Mouse (Mus musculus) lung, embryonic 15.5 days (tissue): ENCODE measurements at regions not wholly inside any gene's neighbourhood (a gene's known extent, or its start where the extent isn't known, plus 50 kb on each side); places are given as distances from the start of the nearest gene placed in this dataset.

ENCODE experiments used
- ATAC-seq: fragments of 200-750 bp; cut with Nextera tagmentation; 2 replicates; pipeline ENCODE4 v1.8.0; 2017; ENCODE audit warnings: moderate number of reproducible peaks, borderline replicate concordance; ENCODE audit not compliant: low FRiP score, low TSS enrichment; ENCODE audit errors: extremely low read depth
- H3K27ac ChIP-seq: fragments of 300-500 bp; sonication (generic); 2 replicates; pipeline ENCODE4 v1.5.1; 2015; ENCODE audit warnings: moderate library complexity, mild to moderate bottlenecking, inconsistent platforms
- H3K27me3 ChIP-seq: fragments of 300-500 bp; sonication (generic); 2 replicates; pipeline ENCODE4 v1.6.1; 2015; ENCODE audit warnings: inconsistent platforms
- H3K36me3 ChIP-seq: fragments of 300-500 bp; sonication (generic); 2 replicates; pipeline ENCODE4 v1.6.1; 2015; ENCODE audit warnings: inconsistent platforms
- H3K4me1 ChIP-seq: fragments of 300-500 bp; sonication (generic); 2 replicates; pipeline ENCODE4 v1.6.1; 2015; ENCODE audit warnings: inconsistent platforms
- H3K4me2 ChIP-seq: fragments of 300-500 bp; sonication (generic); 2 replicates; pipeline ENCODE4 v1.6.1; 2015; ENCODE audit warnings: inconsistent platforms, mild to moderate bottlenecking, moderate library complexity
- H3K4me3 ChIP-seq: fragments of 300-500 bp; sonication (generic); 2 replicates; pipeline ENCODE4 v1.5.1; 2015; ENCODE audit warnings: mild to moderate bottlenecking, inconsistent platforms
- H3K9ac ChIP-seq: fragments of 300-500 bp; sonication (generic); 2 replicates; pipeline ENCODE4 v1.6.1; 2015; ENCODE audit warnings: inconsistent platforms
- H3K9me3 ChIP-seq: fragments of 300-500 bp; sonication (generic); 2 replicates; pipeline ENCODE4 v1.6.1; 2016; ENCODE audit warnings: inconsistent platforms
- WGBS: fragments of 180-500 bp; shearing (Covaris S2); methylation state at CpG from one replicate; pipeline ENCODE4 v1.1.7; 2015; 5-methylcytosine and 5-hydroxymethylcytosine counted together

DNA sequence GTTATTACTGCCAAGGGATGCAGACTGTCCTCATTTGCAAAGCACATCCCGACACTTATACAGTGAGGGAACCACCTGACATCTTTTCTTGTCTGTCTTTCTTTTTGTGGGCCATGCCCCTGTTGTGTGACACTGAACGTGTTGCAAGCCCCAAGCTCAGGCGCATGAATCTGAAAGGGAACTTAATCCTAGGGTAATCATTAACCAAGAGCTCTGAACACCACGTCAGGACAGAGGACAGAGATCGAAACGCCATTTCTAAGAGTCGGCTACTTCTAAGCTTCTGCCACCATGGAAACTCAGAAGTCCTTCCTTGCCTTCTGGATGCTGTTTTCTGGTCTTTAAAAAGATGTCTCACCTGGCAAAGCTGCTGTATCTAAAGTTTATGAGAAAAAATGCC, 170.3 kb upstream of the Klf14 start:
- no peak overlapping the region for H3K4me3 ChIP-seq
- H3K27me3 ChIP-seq: no peaks in the 10 kb centered on the region
- no peak overlapping the region for H3K4me2 ChIP-seq
- H3K27ac ChIP-seq: no peak overlapping the region
- H3K36me3 ChIP-seq: no peaks in the 10 kb centered on the region
- no peak for ATAC-seq
- no peak overlapping the region for H3K9ac ChIP-seq
- no peaks in the 10 kb centered on the region for H3K9me3 ChIP-seq
- 60% methylated on average over 7 of the region's 7 CpGs for WGBS
- 0 out of 2 replicates have a peak, but pooled peaks cover 7% of the 10 kb centered on the region for H3K4me1 ChIP-seq

DNA sequence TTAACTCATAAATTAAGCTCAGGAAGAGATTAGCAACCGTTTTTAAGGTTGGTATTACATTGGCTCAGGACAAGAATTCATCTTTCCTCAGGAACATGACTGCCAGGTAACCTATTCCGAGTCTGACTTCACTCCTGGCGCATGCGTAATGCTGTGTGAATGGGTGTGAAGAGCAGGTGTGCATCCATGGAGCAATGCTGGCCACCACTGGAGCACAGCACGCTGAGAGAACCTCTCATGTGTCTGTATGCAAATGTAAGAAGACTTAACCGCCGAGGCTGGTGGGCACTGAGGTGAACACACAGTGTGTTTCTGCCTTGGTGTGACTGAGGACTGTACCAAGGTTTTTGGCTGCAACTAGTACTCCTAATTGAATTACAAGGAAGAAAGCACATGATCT, 171.1 kb upstream of the Klf14 start:
- H3K4me1 ChIP-seq: 0 out of 2 replicates have a peak, but pooled peaks cover 7% of the 10 kb centered on the region
- no peaks in the 10 kb centered on the region for H3K9me3 ChIP-seq
- H3K36me3 ChIP-seq: no peaks in the 10 kb centered on the region
- H3K9ac ChIP-seq: no peak overlapping the region
- H3K4me2 ChIP-seq: no peak overlapping the region
- 64% methylated on average over 7 of the region's 7 CpGs for WGBS
- no peaks in the 10 kb centered on the region for H3K27me3 ChIP-seq
- no peak overlapping the region for H3K27ac ChIP-seq
- no peak overlapping the region for H3K4me3 ChIP-seq
- no peak for ATAC-seq

DNA sequence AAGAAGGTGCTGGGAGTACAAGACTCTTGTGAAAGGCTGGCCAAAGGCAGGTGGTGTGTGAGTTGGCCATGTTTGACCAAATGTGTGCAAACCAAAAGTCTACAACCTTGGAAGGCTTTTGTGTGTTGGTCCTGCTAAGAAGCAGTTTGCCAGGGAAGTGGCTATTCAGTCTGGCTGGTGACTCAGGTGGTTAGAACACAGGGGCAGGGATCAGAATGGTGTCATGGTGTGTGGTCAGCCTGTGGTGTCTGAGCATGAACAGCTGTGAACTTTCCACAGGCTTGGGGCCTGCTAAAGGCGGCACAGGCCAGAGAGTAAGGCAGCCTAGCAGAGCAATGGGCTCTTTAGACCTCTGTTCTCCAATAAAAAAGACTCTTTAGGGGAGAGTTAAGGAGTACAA, 171.6 kb upstream of the Klf14 start:
- H3K36me3 ChIP-seq: no peaks in the 10 kb centered on the region
- no peaks in the 10 kb centered on the region for H3K27me3 ChIP-seq
- no peak for ATAC-seq
- H3K4me3 ChIP-seq: no peak overlapping the region
- H3K4me2 ChIP-seq: no peak overlapping the region
- no peaks in the 10 kb centered on the region for H3K9me3 ChIP-seq
- no peak overlapping the region for H3K9ac ChIP-seq
- WGBS: 87% methylated on average over 1 of the region's 1 CpGs
- no peak overlapping the region for H3K27ac ChIP-seq
- 0 out of 2 replicates have a peak, but pooled peaks cover 7% of the 10 kb centered on the region for H3K4me1 ChIP-seq

DNA sequence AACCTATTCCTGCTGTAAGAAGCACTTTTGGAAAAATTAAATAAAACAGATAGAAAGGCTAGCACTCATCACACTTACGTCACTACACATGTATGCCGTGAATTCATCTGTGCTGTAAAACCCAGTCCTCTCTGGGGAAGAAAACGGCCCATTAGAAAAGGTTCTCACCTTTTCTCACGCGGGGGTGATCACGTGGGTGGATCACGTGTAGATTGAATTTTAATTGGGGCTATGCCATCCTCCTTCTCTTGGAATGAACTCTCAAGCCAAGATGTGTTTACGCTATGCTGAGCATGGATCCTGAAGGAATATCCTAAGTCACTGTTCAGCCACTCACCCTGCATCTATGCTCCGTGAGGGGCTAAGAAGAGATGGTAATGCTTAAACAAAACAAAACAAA, 172.8 kb upstream of the Klf14 start:
- WGBS: 77% methylated on average over 9 of the region's 9 CpGs
- H3K27ac ChIP-seq: no peak overlapping the region
- no peaks in the 10 kb centered on the region for H3K36me3 ChIP-seq
- no peak for ATAC-seq
- H3K9me3 ChIP-seq: no peaks in the 10 kb centered on the region
- H3K4me1 ChIP-seq: 0 out of 2 replicates have a peak, but pooled peaks cover 7% of the 10 kb centered on the region
- no peak overlapping the region for H3K4me2 ChIP-seq
- no peaks in the 10 kb centered on the region for H3K27me3 ChIP-seq
- H3K9ac ChIP-seq: no peak overlapping the region
- H3K4me3 ChIP-seq: no peak overlapping the region

DNA sequence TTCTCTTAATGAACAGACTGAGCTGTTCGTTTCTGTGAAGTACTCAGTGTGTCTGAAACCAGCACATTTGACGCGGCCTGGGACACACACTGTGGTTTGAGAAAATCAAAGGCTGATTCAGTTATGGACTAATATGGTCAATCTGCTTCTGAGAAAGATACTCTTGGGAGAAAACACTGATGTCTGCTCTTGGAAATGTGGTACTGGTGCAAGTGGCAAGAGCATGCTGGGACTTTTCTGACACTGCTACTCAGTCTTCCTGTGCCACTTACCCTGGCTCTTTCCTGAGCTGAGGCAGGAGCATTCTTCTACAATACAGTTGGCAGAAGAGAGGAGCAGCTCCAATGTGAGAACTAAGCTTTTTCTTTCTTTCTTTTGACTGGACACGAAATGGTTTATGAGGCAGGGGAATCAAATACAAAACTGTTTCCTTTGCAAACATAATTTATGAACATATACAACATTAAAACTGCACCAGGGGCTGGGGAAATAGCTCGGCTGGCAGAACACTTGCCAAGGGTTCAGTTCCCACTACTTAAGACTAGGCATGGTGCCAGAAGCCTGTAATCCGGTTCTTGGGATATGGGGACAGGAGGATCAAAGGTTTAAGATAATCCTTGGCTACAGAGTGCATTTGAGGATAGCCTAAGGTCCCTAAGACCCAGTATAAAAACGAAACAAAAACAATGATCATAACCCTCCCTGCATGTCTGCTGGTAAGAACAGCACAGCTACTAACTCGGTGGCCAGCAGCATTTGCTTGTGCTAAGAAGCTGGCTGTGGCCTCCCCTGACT, 173.7 kb upstream of the Klf14 start:
- H3K9ac ChIP-seq: no peak overlapping the region
- no peaks in the 10 kb centered on the region for H3K9me3 ChIP-seq
- no peak for ATAC-seq
- WGBS: 59% methylated on average over 8 of the region's 8 CpGs
- no peaks in the 10 kb centered on the region for H3K27me3 ChIP-seq
- no peak overlapping the region for H3K27ac ChIP-seq
- no peak overlapping the region for H3K4me3 ChIP-seq
- no peak overlapping the region for H3K4me2 ChIP-seq
- H3K4me1 ChIP-seq: 0 out of 2 replicates have a peak, but pooled peaks cover 7% of the 10 kb centered on the region
- no peaks in the 10 kb centered on the region for H3K36me3 ChIP-seq

DNA sequence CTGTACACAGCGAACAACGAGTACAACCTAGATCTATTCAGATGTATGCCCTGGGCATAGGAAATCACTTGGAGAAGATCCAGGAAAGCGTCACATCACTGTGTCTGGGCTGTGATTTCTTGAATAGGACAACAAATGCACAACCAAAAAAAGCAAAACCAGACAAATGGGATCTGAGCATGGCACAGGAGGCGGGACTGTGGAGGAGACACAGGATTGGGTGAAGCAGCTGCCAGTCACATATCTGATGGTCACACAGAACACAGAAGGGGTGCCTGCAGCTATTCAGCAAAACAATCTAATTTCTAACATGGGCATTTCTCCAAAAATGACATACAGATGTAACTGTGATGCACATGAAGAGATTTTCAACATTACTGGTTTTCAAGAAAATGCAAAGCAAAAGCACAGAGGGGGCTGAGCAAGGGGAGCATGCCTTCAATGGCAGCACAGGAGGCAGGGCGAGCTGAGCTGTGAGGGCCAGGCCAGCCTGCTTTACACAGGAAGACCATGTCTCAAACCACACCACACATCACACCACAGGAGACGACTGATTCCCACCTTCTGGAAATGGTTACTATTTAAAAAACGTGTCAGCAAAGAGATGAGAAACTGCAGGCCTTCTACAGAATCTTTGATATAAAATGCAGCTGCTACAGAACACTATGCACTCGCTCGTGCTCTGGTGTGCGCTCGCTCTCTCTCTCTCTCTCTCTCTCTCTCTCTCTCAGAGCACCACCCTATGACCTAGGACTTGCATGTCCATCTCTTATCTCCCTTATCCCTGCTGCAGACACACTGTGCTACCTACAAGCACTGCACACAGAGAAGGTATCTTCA, 175.2 kb upstream of the Klf14 start:
- 84% methylated on average over 11 of the region's 11 CpGs for WGBS
- ATAC-seq: no peak
- no peaks in the 10 kb centered on the region for H3K36me3 ChIP-seq
- no peaks in the 10 kb centered on the region for H3K27me3 ChIP-seq
- H3K4me1 ChIP-seq: 0 out of 2 replicates have a peak, but pooled peaks cover 4% of the 10 kb centered on the region
- H3K4me2 ChIP-seq: no peak overlapping the region
- H3K27ac ChIP-seq: no peak overlapping the region
- H3K9ac ChIP-seq: no peak overlapping the region
- no peak overlapping the region for H3K4me3 ChIP-seq
- H3K9me3 ChIP-seq: no peaks in the 10 kb centered on the region

DNA sequence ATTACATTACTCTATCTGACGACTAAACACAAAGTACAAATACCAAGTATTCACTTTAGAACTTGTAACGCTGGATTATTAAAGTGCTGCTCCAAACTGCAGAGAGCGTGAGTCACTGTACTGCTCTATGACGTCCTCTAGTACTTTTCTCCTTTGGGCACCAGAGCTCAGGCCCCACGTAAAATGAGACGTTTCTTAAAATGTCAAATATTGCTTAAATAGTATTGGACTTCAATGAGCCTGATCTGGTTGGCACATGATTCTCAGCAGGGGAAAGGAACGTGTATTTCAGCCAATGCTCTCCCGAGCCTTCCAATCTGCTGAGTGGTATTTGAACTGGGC, 175.8 kb upstream of the Klf14 start:
- Histone ChIP-seq H3K36me3 (no peaks in the 10 kb centered on the region), H3K4me2 (no peak overlapping the region), H3K4me1 (0 out of 2 replicates have a peak, but pooled peaks cover 4% of the 10 kb centered on the region), H3K27me3 (no peaks in the 10 kb centered on the region), H3K27ac (no peak overlapping the region), H3K4me3 (no peak overlapping the region), H3K9ac (no peak overlapping the region), H3K9me3 (no peaks in the 10 kb centered on the region)
- no peak for ATAC-seq
- 60% methylated on average over 8 of the region's 8 CpGs for WGBS

DNA sequence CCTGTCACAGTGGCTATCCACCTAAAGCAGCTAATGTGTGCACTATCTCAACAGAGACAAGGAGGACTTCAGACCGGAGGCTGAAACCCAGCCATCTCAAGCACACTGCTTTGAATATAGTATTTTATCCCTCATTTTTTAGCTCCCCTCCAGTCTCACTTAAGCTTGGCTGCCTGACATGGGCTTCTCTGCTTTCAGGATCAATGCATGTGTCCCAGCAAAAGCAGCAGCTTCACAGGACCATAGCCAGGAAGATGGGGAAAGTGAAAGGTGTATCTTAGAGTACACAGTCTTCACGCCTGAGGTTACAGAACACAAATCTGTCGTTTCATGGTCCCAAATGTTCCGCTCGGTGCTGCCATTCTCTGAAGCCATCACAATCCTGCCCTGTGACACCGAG, 176.7 kb upstream of the Klf14 start:
- H3K9ac ChIP-seq: no peak overlapping the region
- ATAC-seq: no peak
- H3K4me2 ChIP-seq: no peak overlapping the region
- H3K9me3 ChIP-seq: no peaks in the 10 kb centered on the region
- no peak overlapping the region for H3K27ac ChIP-seq
- 0 out of 2 replicates have a peak, but pooled peaks cover 4% of the 10 kb centered on the region for H3K4me1 ChIP-seq
- no peaks in the 10 kb centered on the region for H3K27me3 ChIP-seq
- no peaks in the 10 kb centered on the region for H3K36me3 ChIP-seq
- H3K4me3 ChIP-seq: no peak overlapping the region
- WGBS: 79% methylated on average over 6 of the region's 6 CpGs

DNA sequence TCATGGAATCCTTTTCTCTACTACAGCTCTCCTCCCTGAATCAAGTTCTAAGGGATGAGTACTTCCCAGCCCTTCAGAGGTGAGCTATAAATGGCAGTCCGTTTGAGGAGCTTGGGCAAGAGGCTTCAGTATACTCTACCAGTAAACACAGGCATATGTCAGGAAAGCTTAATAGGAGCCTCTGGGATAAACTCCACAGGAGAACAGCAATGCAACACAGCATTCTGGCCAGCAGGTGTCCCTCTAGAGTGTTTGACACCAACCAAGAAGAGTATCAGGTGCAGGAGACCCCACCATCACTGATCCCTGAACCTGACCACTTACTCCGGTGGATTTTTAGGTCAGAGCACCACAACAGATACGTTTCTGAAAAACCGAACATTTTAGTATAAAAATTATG, 178.0 kb upstream of the Klf14 start:
- Histone ChIP-seq H3K4me3 (no peak overlapping the region), H3K9me3 (no peaks in the 10 kb centered on the region), H3K27ac (no peak overlapping the region), H3K4me2 (no peak overlapping the region), H3K9ac (no peak overlapping the region), H3K4me1 (0 out of 2 replicates have a peak, but pooled peaks cover 4% of the 10 kb centered on the region), H3K36me3 (no peaks in the 10 kb centered on the region), H3K27me3 (no peaks in the 10 kb centered on the region)
- 55% methylated on average over 4 of the region's 4 CpGs for WGBS
- ATAC-seq: no peak

DNA sequence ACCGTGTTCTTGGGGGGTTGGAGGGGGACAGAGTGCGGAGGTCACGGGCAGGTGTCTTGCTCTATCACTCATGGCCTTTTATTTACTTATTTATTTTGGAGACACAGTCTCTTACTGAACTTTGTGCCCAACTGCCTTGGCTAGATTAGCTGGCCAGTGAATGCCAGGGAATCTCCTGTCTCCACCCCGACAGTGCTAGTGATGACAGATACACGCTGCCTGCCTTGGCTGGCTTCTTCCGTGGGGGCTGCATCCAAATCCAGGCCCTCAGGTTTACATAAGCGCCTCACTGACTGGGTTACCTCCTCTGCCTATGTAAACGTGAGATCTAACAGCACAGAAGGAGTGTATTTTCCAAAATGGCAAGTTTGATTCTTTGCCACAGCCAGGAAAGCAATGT, 178.5 kb upstream of the Klf14 start:
- H3K9me3 ChIP-seq: no peaks in the 10 kb centered on the region
- H3K36me3 ChIP-seq: no peaks in the 10 kb centered on the region
- H3K4me1 ChIP-seq: 0 out of 2 replicates have a peak, but pooled peaks cover 4% of the 10 kb centered on the region
- ATAC-seq: no peak
- no peak overlapping the region for H3K27ac ChIP-seq
- no peaks in the 10 kb centered on the region for H3K27me3 ChIP-seq
- 60% methylated on average over 8 of the region's 8 CpGs for WGBS
- H3K4me3 ChIP-seq: no peak overlapping the region
- no peak overlapping the region for H3K9ac ChIP-seq
- no peak overlapping the region for H3K4me2 ChIP-seq

DNA sequence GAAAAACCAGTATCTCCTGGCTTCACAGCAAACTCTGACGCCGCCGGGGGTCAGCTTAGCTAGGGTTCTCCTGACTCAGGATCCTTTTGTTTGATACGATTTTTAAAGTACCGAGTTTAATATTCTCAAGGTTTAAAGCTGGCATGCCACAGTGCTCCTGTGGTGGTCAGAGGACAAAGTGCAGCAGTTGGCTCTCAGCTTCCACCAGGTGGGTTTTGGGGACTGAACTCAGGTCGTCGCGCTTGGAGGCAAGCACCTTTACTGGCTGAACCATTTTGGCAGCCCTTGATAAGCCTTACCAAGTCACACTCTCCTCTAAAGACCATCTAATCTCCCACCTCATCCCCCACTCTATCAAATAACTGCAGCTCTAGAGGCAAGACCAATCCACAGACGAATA, 181.1 kb upstream of the Klf14 start:
- ATAC-seq: no peak
- Histone ChIP-seq H3K36me3 (no peaks in the 10 kb centered on the region), H3K4me2 (no peak overlapping the region), H3K9me3 (no peaks in the 10 kb centered on the region), H3K4me3 (no peak overlapping the region), H3K27ac (no peak overlapping the region), H3K4me1 (0 out of 2 replicates have a peak, but pooled peaks cover 5% of the 10 kb centered on the region), H3K27me3 (no peaks in the 10 kb centered on the region), H3K9ac (no peak overlapping the region)
- 77% methylated on average over 9 of the region's 9 CpGs for WGBS

DNA sequence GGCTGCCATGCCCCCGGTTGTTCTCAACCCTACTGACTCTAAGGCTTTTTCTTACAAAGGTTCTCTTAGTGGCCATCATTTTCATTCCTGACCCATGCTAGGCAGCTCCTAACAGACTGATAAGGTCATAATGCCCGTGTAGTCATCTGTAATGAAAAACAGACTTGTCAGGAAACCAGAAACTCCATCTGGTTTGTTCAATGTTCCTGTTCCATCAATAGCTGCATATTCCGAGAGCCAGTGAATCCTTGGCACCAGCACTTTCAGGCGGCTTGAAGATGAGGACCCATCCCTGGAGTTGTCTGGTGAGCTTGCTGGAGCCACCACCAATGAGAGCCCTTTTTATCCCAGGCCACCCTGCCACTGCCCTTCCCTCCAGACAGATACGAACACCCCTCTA, 181.7 kb upstream of the Klf14 start:
- H3K4me1 ChIP-seq: 0 out of 2 replicates have a peak, but pooled peaks cover 5% of the 10 kb centered on the region
- 79% methylated on average over 5 of the region's 5 CpGs for WGBS
- no peaks in the 10 kb centered on the region for H3K27me3 ChIP-seq
- ATAC-seq: no peak
- H3K4me2 ChIP-seq: no peak overlapping the region
- H3K4me3 ChIP-seq: no peak overlapping the region
- H3K9ac ChIP-seq: no peak overlapping the region
- no peak overlapping the region for H3K27ac ChIP-seq
- no peaks in the 10 kb centered on the region for H3K36me3 ChIP-seq
- no peaks in the 10 kb centered on the region for H3K9me3 ChIP-seq
